Mouse (Mus musculus) intestine, embryonic 16.5 days (tissue): ENCODE measurements around the gene Zbtb8a. TPM values are rescaled to one million over a fixed set of nuclear protein-coding genes. Genes with fewer than 3 reads are reported as not detected.

Experiments
- ATAC-seq: fragments of 200-750 bp; cut with Nextera tagmentation; 2 replicates; pipeline ENCODE4 v1.8.0; 2017; ENCODE audit warnings: moderate TSS enrichment, moderate library complexity
- H3K27ac ChIP-seq: fragments of 300-500 bp; sonication (generic); 2 replicates; pipeline ENCODE4 v1.5.1; 2014; ENCODE audit warnings: mild to moderate bottlenecking, low read length
- H3K27me3 ChIP-seq: fragments of 300-500 bp; sonication (generic); replicated peaks from 2 replicates; pipeline ENCODE4 v1.6.1; 2014; ENCODE audit warnings: low read length, control low read depth, mixed read lengths; ENCODE audit not compliant: control insufficient read depth, insufficient read depth
- H3K36me3 ChIP-seq: fragments of 300-500 bp; sonication (generic); 2 replicates; pipeline ENCODE4 v1.6.1; 2014; ENCODE audit warnings: low read length, control low read depth; ENCODE audit not compliant: control insufficient read depth, insufficient read depth
- H3K4me1 ChIP-seq: fragments of 300-500 bp; sonication (generic); 2 replicates; pipeline ENCODE4 v1.6.1; 2014; ENCODE audit warnings: low read length, control low read depth, mixed read lengths; ENCODE audit not compliant: control insufficient read depth, insufficient read depth
- H3K4me2 ChIP-seq: fragments of 300-500 bp; sonication (generic); 2 replicates; pipeline ENCODE4 v1.6.1; 2014; ENCODE audit warnings: low read depth, low read length, control low read depth
- H3K4me3 ChIP-seq: fragments of 300-500 bp; sonication (generic); 2 replicates; pipeline ENCODE4 v1.5.1; 2014; ENCODE audit warnings: mild to moderate bottlenecking, low read length
- H3K9ac ChIP-seq: fragments of 300-500 bp; sonication (generic); 2 replicates; pipeline ENCODE4 v1.6.1; 2014; ENCODE audit warnings: low read depth, low read length
- H3K9me3 ChIP-seq: fragments of 300-500 bp; sonication (generic); 2 replicates; pipeline ENCODE4 v1.6.1; 2016; ENCODE audit warnings: low read length, control low read depth; ENCODE audit not compliant: control insufficient read depth
- WGBS: fragments of 180-500 bp; shearing (Covaris S2); extraction: QIAGEN DNeasy Blood & Tissue Kit; methylation state at CpG from one replicate; pipeline ENCODE4 v1.1.7; 2014; 5-methylcytosine and 5-hydroxymethylcytosine counted together
- polyA plus RNA-seq: library from polyadenylated mRNA; unstranded; fragments of >200 nt; fragmentation: Nextera tagmentation; extraction: Ambion mirVana; gene quantifications from 2 replicates; pipeline ENCODE4 v1.2.1, GENCODE M21; 2015

Gene Zbtb8a
- polyA plus RNA-seq, 1 experiment from 2014 or later: 14.0 TPM

DNA sequence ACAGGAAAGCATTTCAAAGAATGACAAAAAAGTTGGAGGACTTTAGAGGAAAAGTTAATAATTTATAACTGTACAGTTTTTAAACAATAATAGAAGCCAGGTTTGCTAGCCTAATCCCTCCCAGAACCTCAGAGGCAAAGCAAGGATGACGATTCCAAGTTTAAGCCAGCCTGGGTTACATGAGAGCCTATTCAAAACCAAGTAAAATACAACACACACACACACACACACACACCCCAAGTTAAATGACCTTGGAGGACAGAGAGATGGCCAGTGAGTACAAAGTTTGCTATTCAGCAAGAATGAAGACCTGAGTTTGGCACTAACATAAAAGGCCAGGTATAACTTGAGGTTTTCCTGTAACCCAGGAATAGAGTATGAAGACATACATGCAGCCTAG is 51.7 kb downstream of the Zbtb8a start:
- Histone ChIP-seq H3K4me3 (no peak overlapping the region), H3K4me2 (no peak overlapping the region), H3K4me1 (peaks cover 4% of the 10 kb centered on the region; the same call in 1 of the 2 replicates), H3K9me3 (no peaks in the 10 kb centered on the region), H3K27me3 (no peaks in the 10 kb centered on the region), H3K9ac (no peak overlapping the region), H3K27ac (no peak overlapping the region), H3K36me3 (peaks cover 7% of the 10 kb centered on the region)
- WGBS: 42% methylated on average over 1 of the region's 1 CpGs
- no peak for ATAC-seq

DNA sequence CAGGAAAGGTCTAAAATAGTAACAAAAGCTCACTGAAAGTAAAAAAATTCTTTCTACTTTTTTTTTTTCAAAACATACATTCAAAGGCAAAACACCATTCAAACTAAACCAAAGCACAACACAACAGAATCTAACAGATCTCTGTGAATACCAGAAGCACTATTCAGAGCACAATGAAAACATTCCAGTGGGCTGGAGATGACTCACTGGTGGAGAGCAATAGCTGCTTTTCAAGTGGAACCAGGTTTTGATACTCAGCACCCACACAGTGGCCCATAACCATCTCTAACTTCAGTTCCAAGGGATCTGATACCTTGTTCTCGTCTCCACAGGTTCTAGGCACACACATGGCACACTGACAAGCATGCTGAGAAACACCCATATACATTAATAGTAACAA is 53.2 kb downstream of the Zbtb8a start:
- Histone ChIP-seq H3K4me2 (no peak overlapping the region), H3K4me3 (no peak overlapping the region), H3K4me1 (peaks cover 4% of the 10 kb centered on the region; the same call in 1 of the 2 replicates), H3K36me3 (peaks cover 11% of the 10 kb centered on the region), H3K9ac (no peak overlapping the region), H3K9me3 (no peaks in the 10 kb centered on the region), H3K27ac (no peak overlapping the region), H3K27me3 (no peaks in the 10 kb centered on the region)
- WGBS: 83% methylated on average over 1 of the region's 1 CpGs
- ATAC-seq: no peak

DNA sequence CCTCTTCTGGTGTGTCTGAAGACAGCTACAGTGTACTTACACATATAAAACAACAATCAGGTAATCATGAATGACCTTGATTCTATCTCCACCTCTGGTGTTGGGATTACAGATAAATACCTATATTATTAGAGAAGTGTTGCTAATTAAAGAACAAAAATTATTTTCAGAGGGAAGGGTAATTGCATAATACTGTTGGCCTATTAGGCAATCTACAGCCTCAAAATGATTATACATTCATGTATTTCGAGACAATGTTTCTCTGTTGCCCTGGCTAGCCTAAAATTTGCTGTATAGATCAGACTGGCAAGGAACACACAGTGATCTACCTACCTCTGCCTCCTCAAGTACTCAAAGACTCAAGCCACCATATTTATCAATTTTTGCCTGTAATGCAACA is 54.4 kb downstream of the Zbtb8a start:
- H3K27ac ChIP-seq: no peak overlapping the region
- H3K4me1 ChIP-seq: peaks cover 4% of the 10 kb centered on the region; the same call in 1 of the 2 replicates
- no peak overlapping the region for H3K9ac ChIP-seq
- 93% methylated on average over 1 of the region's 1 CpGs for WGBS
- H3K4me3 ChIP-seq: no peak overlapping the region
- H3K4me2 ChIP-seq: no peak overlapping the region
- H3K36me3 ChIP-seq: peaks cover 12% of the 10 kb centered on the region
- no peaks in the 10 kb centered on the region for H3K9me3 ChIP-seq
- no peaks in the 10 kb centered on the region for H3K27me3 ChIP-seq
- no peak for ATAC-seq

DNA sequence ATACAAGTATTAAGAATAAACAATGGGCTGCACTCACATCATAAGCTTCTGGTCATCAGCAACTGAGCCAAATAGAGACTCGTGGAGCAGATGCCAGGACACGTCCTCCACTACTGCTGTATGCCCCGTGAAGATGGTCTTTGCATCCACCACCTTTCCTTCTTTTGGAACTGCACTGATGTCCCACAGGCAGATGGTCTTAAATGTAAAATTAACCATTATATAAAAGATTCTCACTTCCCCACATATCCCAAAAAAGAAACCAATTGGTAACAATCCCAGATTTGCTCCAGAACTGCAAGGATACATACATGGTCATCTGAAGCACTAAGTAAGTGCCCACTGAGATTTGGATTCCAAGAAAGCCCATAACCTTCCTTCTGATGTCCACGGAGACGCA is 55.9 kb downstream of the Zbtb8a start:
- H3K27me3 ChIP-seq: no peaks in the 10 kb centered on the region
- H3K4me2 ChIP-seq: no peak overlapping the region
- 92% methylated on average over 5 of the region's 5 CpGs for WGBS
- H3K9me3 ChIP-seq: no peaks in the 10 kb centered on the region
- no peak overlapping the region for H3K4me3 ChIP-seq
- no peak overlapping the region for H3K9ac ChIP-seq
- H3K27ac ChIP-seq: no peak overlapping the region
- peaks cover 15% of the 10 kb centered on the region for H3K36me3 ChIP-seq
- H3K4me1 ChIP-seq: peaks cover 4% of the 10 kb centered on the region; the same call in 1 of the 2 replicates
- ATAC-seq: no peak

DNA sequence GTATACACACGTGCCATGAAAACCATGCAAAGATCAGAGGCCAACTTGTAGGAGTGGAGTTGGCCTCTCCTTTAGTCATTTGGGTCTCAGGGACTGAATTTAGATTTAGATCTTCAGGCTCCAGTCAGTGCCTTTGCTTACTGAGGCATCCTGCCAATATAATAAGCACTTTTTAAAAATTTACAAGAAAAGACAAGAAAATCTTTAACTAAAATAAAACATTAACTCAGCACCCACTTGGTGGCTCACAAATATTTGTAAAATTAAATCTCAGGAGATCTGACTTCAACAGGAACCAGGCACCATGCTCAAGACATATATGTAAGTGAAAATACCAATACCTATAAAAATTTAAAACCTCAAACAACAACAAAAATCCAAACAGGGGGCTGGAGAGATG is 57.0 kb downstream of the Zbtb8a start:
- WGBS: 84% methylated on average over 1 of the region's 1 CpGs
- Histone ChIP-seq H3K4me3 (no peak overlapping the region), H3K4me2 (no peak overlapping the region), H3K27me3 (no peaks in the 10 kb centered on the region), H3K9ac (no peak overlapping the region), H3K27ac (no peak overlapping the region), H3K9me3 (no peaks in the 10 kb centered on the region), H3K36me3 (peaks cover 18% of the 10 kb centered on the region), H3K4me1 (no peaks in the 10 kb centered on the region)
- no peak for ATAC-seq

DNA sequence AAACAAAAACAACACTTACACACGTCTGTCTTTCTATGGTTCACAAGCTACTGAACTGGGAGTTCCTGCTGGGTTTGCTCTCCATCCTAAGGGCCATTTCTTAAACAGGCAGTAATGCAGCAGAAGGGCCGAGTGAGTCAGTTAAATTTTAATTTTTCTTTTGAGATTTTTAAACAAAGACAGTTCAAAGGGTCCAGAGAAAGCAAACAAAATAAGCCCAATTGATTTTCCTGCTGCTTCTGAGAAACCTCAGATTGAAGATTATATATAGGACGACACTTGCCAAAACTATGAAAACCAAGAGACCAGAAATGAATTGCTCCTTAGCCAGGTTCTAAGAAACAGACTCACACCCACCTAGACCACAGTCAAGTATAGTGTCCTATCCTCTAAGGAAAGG is 64.0 kb downstream of the Zbtb8a start:
- peaks cover 15% of the 10 kb centered on the region for H3K36me3 ChIP-seq

DNA sequence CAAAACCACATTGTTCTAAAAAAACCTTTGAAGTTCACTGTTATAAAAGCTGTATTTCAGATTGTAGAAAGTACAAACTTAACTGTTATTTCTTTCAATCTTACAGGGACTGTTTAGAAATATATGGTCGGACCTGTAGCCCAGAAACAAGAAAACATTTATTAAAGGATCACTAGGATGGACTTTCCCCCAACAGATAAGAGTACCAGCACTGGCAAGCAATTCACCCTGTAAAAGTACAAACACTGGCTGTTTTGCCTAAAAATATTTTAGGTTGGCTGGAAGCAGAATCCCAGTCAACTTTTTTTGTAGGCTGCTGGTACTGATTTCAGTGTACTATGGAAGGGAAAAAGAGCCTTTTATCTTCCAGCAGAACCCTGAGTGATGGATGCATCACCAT is 70.0 kb downstream of the Zbtb8a start:
- WGBS: 78% methylated on average over 1 of the region's 1 CpGs
- ATAC-seq: no peak
- Histone ChIP-seq H3K27me3 (no peaks in the 10 kb centered on the region), H3K9ac (no peak overlapping the region), H3K4me1 (0 out of 2 replicates have a peak, but pooled peaks cover 4% of the 10 kb centered on the region), H3K27ac (no peak overlapping the region), H3K36me3 (peaks cover 2% of the 10 kb centered on the region; the same call in 1 of the 2 replicates), H3K9me3 (no peaks in the 10 kb centered on the region), H3K4me2 (no peak overlapping the region), H3K4me3 (no peak overlapping the region)

More for the DNA sequence above, 64.0 kb downstream of the Zbtb8a start:
- Histone ChIP-seq H3K4me2 (no peak overlapping the region), H3K9me3 (no peaks in the 10 kb centered on the region), H3K27me3 (no peaks in the 10 kb centered on the region), H3K27ac (no peak overlapping the region), H3K9ac (no peak overlapping the region), H3K4me1 (no peaks in the 10 kb centered on the region), H3K4me3 (no peak overlapping the region)
- ATAC-seq: no peak
- 60% methylated on average over 3 of the region's 3 CpGs for WGBS

DNA sequence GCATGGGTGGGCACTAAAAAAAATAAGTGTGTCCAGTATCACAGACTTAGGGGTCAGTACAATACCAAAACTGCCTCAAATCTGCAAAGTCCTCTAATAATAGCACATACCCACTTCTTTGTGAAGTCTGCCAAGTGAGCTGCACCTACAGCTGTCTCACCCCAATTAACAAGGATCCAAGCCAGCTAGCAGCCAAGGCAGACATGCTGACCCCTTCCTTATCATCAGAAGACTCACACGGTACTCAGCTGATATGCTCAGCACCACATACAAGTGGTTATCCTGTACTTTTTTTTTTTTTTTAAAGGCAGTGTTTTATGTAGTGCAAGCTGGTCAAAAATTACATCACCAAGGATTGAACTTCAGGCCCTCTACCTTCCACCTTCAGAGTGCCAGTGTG is 73.6 kb downstream of the Zbtb8a start:
- H3K36me3 ChIP-seq: peaks cover 2% of the 10 kb centered on the region; the same call in 1 of the 2 replicates
- no peaks in the 10 kb centered on the region for H3K9me3 ChIP-seq
- no peaks in the 10 kb centered on the region for H3K27me3 ChIP-seq
- WGBS: 44% methylated on average over 1 of the region's 1 CpGs
- H3K9ac ChIP-seq: no peak overlapping the region
- 0 out of 2 replicates have a peak, but pooled peaks cover 4% of the 10 kb centered on the region for H3K4me1 ChIP-seq
- no peak overlapping the region for H3K4me3 ChIP-seq
- ATAC-seq: 0 out of 2 replicates have a peak, but pooled peaks have one; percentile 46
- no peak overlapping the region; the same call in 1 of the 2 replicates for H3K27ac ChIP-seq
- H3K4me2 ChIP-seq: no peak overlapping the region

DNA sequence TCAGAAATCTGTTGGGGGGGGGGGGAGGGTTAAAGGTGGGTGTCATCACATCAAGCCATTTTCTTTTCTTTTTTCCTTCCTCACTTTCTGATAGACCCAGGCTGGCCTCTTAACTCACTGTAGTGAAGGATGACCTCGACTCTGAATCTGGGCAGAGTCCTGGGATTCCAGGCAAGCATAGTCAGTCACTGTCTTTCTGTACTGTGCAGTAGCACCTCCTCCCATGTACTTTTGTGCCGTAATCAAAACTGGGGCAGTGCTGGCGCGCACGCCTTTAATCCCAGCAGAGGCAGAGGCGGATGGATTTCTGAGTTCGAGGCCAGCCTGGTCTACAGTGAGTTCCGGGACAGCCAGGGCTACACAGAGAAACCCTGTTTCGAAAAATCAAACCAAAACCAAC is 74.1 kb downstream of the Zbtb8a start:
- Histone ChIP-seq H3K36me3 (peaks cover 2% of the 10 kb centered on the region; the same call in 1 of the 2 replicates), H3K9ac (no peak overlapping the region), H3K27me3 (no peaks in the 10 kb centered on the region), H3K9me3 (no peaks in the 10 kb centered on the region), H3K4me3 (no peak overlapping the region), H3K27ac (no peak overlapping the region), H3K4me2 (no peak overlapping the region), H3K4me1 (0 out of 2 replicates have a peak, but pooled peaks cover 4% of the 10 kb centered on the region)
- ATAC-seq: no peak
- WGBS: 82% methylated on average over 9 of the region's 9 CpGs
